Mouse (Mus musculus): ENCODE data around the gene Usp51. TPM values are rescaled to one million over a fixed set of nuclear protein-coding genes. Genes with fewer than 3 reads are reported as not detected.
"Not testable (repeated sequence)": the region's sequence is repeated elsewhere in the genome, so short reads cannot be mapped to it uniquely, and the experiment has no call there.

The Usp51 gene
- polyA plus RNA-seq (2012; ENCODE audit: insufficient read depth, low replicate concordance), result 0.10 TPM in 1 of 2 replicates, not detected in the other

GRCm38 (mm10) chrX:153006387-153006841 lies at the start of gene Usp51:
TSS of gene Usp51 (plus strand) at chrX:153006469.
- Histone ChIP-seq H3K9me3 (peaks cover 10% of the 10 kb centered on the region), H3K4me1 (peaks cover 11% of the 10 kb centered on the region), H3K27me3 (replicated peaks) (peaks cover 27% of the 10 kb centered on the region), H3K36me3 (replicated peaks; ENCODE audit: low read length) (no peaks in the 10 kb centered on the region), H3K4me3 (replicated peaks) (peak within 1 kb of the TSS; percentile 93)
- TF ChIP-seq GATA1 (IDR thresholded peaks at IDR 0.05; ENCODE audit: borderline replicate concordance, low read length) (no peak), FLI1 (IDR thresholded peaks at IDR 0.05; ENCODE audit: low read length) (no peak)

- Histone ChIP-seq H3K4me1 (no peaks in the 10 kb centered on the region), H3K36me3 (replicated peaks; ENCODE audit: low read length) (no peaks in the 10 kb centered on the region), H3K27me3 (replicated peaks) (peaks cover 10% of the 10 kb centered on the region), H3K4me3 (replicated peaks) (no peak overlapping the region), H3K9me3 (no peaks in the 10 kb centered on the region)
- TF ChIP-seq FLI1 (IDR thresholded peaks at IDR 0.05; ENCODE audit: low read length), result no peak
- no peak for TF ChIP-seq GATA1 (IDR thresholded peaks at IDR 0.05; ENCODE audit: borderline replicate concordance, low read length)
Measured at GRCm38 (mm10) chrX:152969606-152970005, 36.7 kb upstream of the Usp51 start.

- H3K36me3 ChIP-seq (replicated peaks; ENCODE audit: low read length); H3K9me3 ChIP-seq; H3K4me1 ChIP-seq; H3K4me3 ChIP-seq (replicated peaks): not testable (repeated sequence)
- H3K27me3 ChIP-seq (replicated peaks), result peaks cover 19% of the 10 kb centered on the region
Measured at GRCm38 (mm10) chrX:152973476-152974203, 32.6 kb upstream of the Usp51 start.

GRCm38 (mm10) chrX:152974204-152974661 lies 32.0 kb upstream of the Usp51 start:
- TF ChIP-seq FLI1 (IDR thresholded peaks at IDR 0.05; ENCODE audit: low read length), result no peak
- no peak for TF ChIP-seq GATA1 (IDR thresholded peaks at IDR 0.05; ENCODE audit: borderline replicate concordance, low read length)
- Histone ChIP-seq H3K27me3 (replicated peaks) (peaks cover 19% of the 10 kb centered on the region), H3K9me3 (no peaks in the 10 kb centered on the region), H3K4me1 (no peaks in the 10 kb centered on the region), H3K36me3 (replicated peaks; ENCODE audit: low read length) (no peaks in the 10 kb centered on the region), H3K4me3 (replicated peaks) (no peak overlapping the region)

GRCm38 (mm10) chrX:152976538-152976937 lies 29.7 kb upstream of the Usp51 start:
- H3K9me3 ChIP-seq, result no peaks in the 10 kb centered on the region
- H3K4me3 ChIP-seq (replicated peaks), result no peak overlapping the region
- TF ChIP-seq GATA1 (IDR thresholded peaks at IDR 0.05; ENCODE audit: borderline replicate concordance, low read length), result no peak
- TF ChIP-seq FLI1 (IDR thresholded peaks at IDR 0.05; ENCODE audit: low read length), result no peak
- peaks cover 13% of the 10 kb centered on the region for H3K27me3 ChIP-seq (replicated peaks)
- H3K36me3 ChIP-seq (replicated peaks; ENCODE audit: low read length), result no peaks in the 10 kb centered on the region
- no peaks in the 10 kb centered on the region for H3K4me1 ChIP-seq

GRCm38 (mm10) chrX:152985009-152985408 lies 21.3 kb upstream of the Usp51 start:
- no peaks in the 10 kb centered on the region for H3K9me3 ChIP-seq
- no peak for TF ChIP-seq FLI1 (IDR thresholded peaks at IDR 0.05; ENCODE audit: low read length)
- TF ChIP-seq GATA1 (IDR thresholded peaks at IDR 0.05; ENCODE audit: borderline replicate concordance, low read length), result no peak
- H3K4me3 ChIP-seq (replicated peaks), result no peak overlapping the region
- H3K27me3 ChIP-seq (replicated peaks), result no peaks in the 10 kb centered on the region
- H3K36me3 ChIP-seq (replicated peaks; ENCODE audit: low read length), result no peaks in the 10 kb centered on the region
- no peaks in the 10 kb centered on the region for H3K4me1 ChIP-seq

GRCm38 (mm10) chrX:152989852-152990251 lies 16.4 kb upstream of the Usp51 start:
- not testable (repeated sequence) for H3K9me3 ChIP-seq; H3K36me3 ChIP-seq (replicated peaks; ENCODE audit: low read length); H3K27me3 ChIP-seq (replicated peaks); H3K4me1 ChIP-seq; H3K4me3 ChIP-seq (replicated peaks)

- H3K4me1 ChIP-seq; H3K27me3 ChIP-seq (replicated peaks); H3K4me3 ChIP-seq (replicated peaks); H3K36me3 ChIP-seq (replicated peaks; ENCODE audit: low read length); H3K9me3 ChIP-seq: not testable (repeated sequence)
Measured at GRCm38 (mm10) chrX:152996105-152996504, 10.2 kb upstream of the Usp51 start.

- Histone ChIP-seq H3K36me3 (replicated peaks; ENCODE audit: low read length) (no peaks in the 10 kb centered on the region), H3K4me1 (peaks cover 11% of the 10 kb centered on the region), H3K27me3 (replicated peaks) (peaks cover 30% of the 10 kb centered on the region), H3K4me3 (replicated peaks) (peak overlapping the region; percentile 93), H3K9me3 (peaks cover 10% of the 10 kb centered on the region)
- no peak for TF ChIP-seq GATA1 (IDR thresholded peaks at IDR 0.05; ENCODE audit: borderline replicate concordance, low read length)
Measured at GRCm38 (mm10) chrX:153007021-153007684, 884 bp downstream of the Usp51 start.

- TF ChIP-seq GATA1 (IDR thresholded peaks at IDR 0.05; ENCODE audit: borderline replicate concordance, low read length) (no peak), FLI1 (IDR thresholded peaks at IDR 0.05; ENCODE audit: low read length) (no peak)
- peaks cover 11% of the 10 kb centered on the region for H3K4me1 ChIP-seq
- H3K4me3 ChIP-seq (replicated peaks), result peak overlapping the region; percentile 93
- peaks cover 10% of the 10 kb centered on the region for H3K9me3 ChIP-seq
- no peaks in the 10 kb centered on the region for H3K36me3 ChIP-seq (replicated peaks; ENCODE audit: low read length)
- H3K27me3 ChIP-seq (replicated peaks), result peaks cover 33% of the 10 kb centered on the region
Measured at GRCm38 (mm10) chrX:153007685-153008047, 1.4 kb downstream of the Usp51 start.

GRCm38 (mm10) chrX:153025255-153025654 lies 19.0 kb downstream of the Usp51 start:
- H3K4me1 ChIP-seq; H3K27me3 ChIP-seq (replicated peaks); H3K36me3 ChIP-seq (replicated peaks; ENCODE audit: low read length): not testable (repeated sequence)

GRCm38 (mm10) chrX:153025709-153026108 lies 19.4 kb downstream of the Usp51 start:
- H3K4me3 ChIP-seq (replicated peaks); H3K27me3 ChIP-seq (replicated peaks); H3K36me3 ChIP-seq (replicated peaks; ENCODE audit: low read length); H3K4me1 ChIP-seq; H3K9me3 ChIP-seq: not testable (repeated sequence)

More at GRCm38 (mm10) chrX:153025255-153025654, 19.0 kb downstream of the Usp51 start:
- not testable (repeated sequence) for H3K4me3 ChIP-seq (replicated peaks); H3K9me3 ChIP-seq

GRCm38 (mm10) chrX:153031547-153031946 lies 25.3 kb downstream of the Usp51 start:
- H3K9me3 ChIP-seq; H3K4me1 ChIP-seq; H3K27me3 ChIP-seq (replicated peaks); H3K4me3 ChIP-seq (replicated peaks); H3K36me3 ChIP-seq (replicated peaks; ENCODE audit: low read length): not testable (repeated sequence)
